ENCODE assay signal across 8 mouse cellular contexts in the genomic region with DNA sequence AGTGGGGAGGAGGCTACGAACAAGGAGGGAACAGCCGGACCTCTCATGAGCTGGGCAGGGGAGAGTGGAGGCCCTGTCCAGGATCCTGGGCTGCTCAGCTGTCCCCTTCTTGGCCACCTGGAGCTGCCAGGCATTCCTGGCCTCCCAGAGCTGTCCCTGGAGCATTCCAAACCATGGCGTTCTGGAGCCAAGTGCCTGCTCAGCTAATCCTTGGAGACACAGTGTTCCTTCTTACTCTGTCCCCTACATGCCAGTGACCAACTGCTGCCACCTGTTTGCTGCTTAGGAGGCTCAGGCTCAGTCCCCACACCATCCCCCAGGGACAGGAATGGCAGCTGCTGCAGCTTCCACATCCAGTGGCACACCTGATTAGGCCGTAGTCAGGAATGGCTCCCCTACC. TPM values are rescaled to one million over a fixed set of nuclear protein-coding genes. Genes with fewer than 3 reads are reported as not detected.
DNase-seq lines count a peak whose midpoint lies in the region; TF ChIP-seq lines count a peak whose summit lies in the region.

No protein-coding gene starts in this region.

- no peaks in the 10 kb centered on the region for H3K4me1 ChIP-seq in kidney, adult 2 months (ENCODE audit: control insufficient read depth, insufficient read depth, low read length)
- peaks cover 18% of the 10 kb centered on the region for H3K4me1 ChIP-seq in bone marrow macrophage, adult 2 months (ENCODE audit: control insufficient read depth, insufficient read depth, low read length)
- H3K4me1 ChIP-seq in limb, embryonic 10.5 days, result peaks cover 48% of the 10 kb centered on the region

- no peak for TF ChIP-seq POLR2A in kidney, adult 2 months (IDR thresholded peaks at IDR 0.05; ENCODE audit: low read depth, low read length)
- no peak for TF ChIP-seq POLR2A in bone marrow macrophage, adult 2 months (IDR thresholded peaks at IDR 0.05; ENCODE audit: borderline replicate concordance, low read depth, low read length)

- TF ChIP-seq CTCF in kidney, adult 2 months (conservative IDR thresholded peaks at IDR 0.05; ENCODE audit: insufficient read depth, insufficient read length, low read depth, low read length), result no peak
- TF ChIP-seq CTCF in bone marrow macrophage, adult 2 months (IDR thresholded peaks at IDR 0.05; ENCODE audit: low read depth, low read length), result no peak

- no peak overlapping the region for H3K4me3 ChIP-seq in kidney, adult 2 months (ENCODE audit: insufficient read depth, low read depth, low read length)
- H3K4me3 ChIP-seq in bone marrow macrophage, adult 2 months (ENCODE audit: insufficient read depth, low read length), result peak overlapping the region; percentile 61
- H3K4me3 ChIP-seq in limb, embryonic 10.5 days, result no peak overlapping the region

- H3K27ac ChIP-seq in kidney, adult 2 months (ENCODE audit: insufficient read depth, low read depth, low read length), result no peak overlapping the region
- H3K27ac ChIP-seq in bone marrow macrophage, adult 2 months (ENCODE audit: insufficient read depth, low read depth, low read length), result peak overlapping the region; percentile 68
- peak overlapping the region; percentile 62 for H3K27ac ChIP-seq in limb, embryonic 10.5 days

- WGBS in kidney, adult 2 months, result 71% methylated on average over 4 of the region's 4 CpGs
- 36% methylated on average over 4 of the region's 4 CpGs for WGBS in limb, embryonic 10.5 days

- no peaks in the 10 kb centered on the region for H3K36me3 ChIP-seq in kidney, adult 2 months (ENCODE audit: control insufficient read depth, insufficient read depth, low read length)
- no peaks in the 10 kb centered on the region for H3K36me3 ChIP-seq in limb, embryonic 10.5 days

- H3K9me3 ChIP-seq in limb, embryonic 10.5 days (replicated peaks), result no peaks in the 10 kb centered on the region

- no peaks in the 10 kb centered on the region for H3K27me3 ChIP-seq in kidney, adult 2 months (replicated peaks; ENCODE audit: control insufficient read depth, insufficient read depth, low read length)
- H3K27me3 ChIP-seq in limb, embryonic 10.5 days (ENCODE audit: low read depth, poor library complexity, severe bottlenecking), result 0 out of 2 replicates have a peak, but pooled peaks cover under 1% of the 10 kb centered on the region

- peak; percentile 10 for DNase-seq in kidney, adult 18-20 months
- no peak for DNase-seq in kidney, adult 2 months
- peak; percentile 89 for DNase-seq in gastrocnemius, adult 18-20 months (ENCODE audit: low spot score)
- no peak for DNase-seq in limb, embryonic 10.5 days (ENCODE audit: low spot score)
- no peak for DNase-seq in embryo, embryonic 10 days (ENCODE audit: low spot score)
- DNase-seq in adrenal gland, adult 2 months, result no peak
- DNase-seq in layer of hippocampus, postnatal 14 days (ENCODE audit: low spot score in 2 of 2), result no peak

RNA-seq across cellular contexts. Expression of a gene that starts 2.7 kb away (rescaled TPM):
- polyA plus RNA-seq in kidney, adult 2 months (2012; rRNA removed), result 0.12 and 0.89 TPM in 2 replicates
- not detected in 2 replicates for polyA plus RNA-seq in bone marrow macrophage, adult 2 months (2012; ENCODE audit: insufficient read depth, insufficient read length, missing spikeins)
- 100 to 1,000 TPM; 192 to 275 TPM for total RNA-seq in gastrocnemius, adult 18-20 months (2021)
- polyA plus RNA-seq in limb, embryonic 10.5 days (2016; fragmentation: Nextera tagmentation; extraction: Ambion mirVana), result 0.56 and 0.98 TPM in 2 replicates
- under 1 TPM in 1 of 2 experiments, not detected in 1; 0.38 TPM for total RNA-seq in adrenal gland, adult 2 months (2021)
- polyA plus RNA-seq in adrenal gland, adult 2 months (2012; rRNA removed), result 0.25 and 0.59 TPM in 2 replicates
- total RNA-seq in layer of hippocampus, postnatal 14 days (2021), result under 1 TPM in 1 of 2 experiments, not detected in 1; 0.18 TPM

RNA-seq across cellular contexts. Expression of a gene that starts 14.0 kb away (rescaled TPM):
- 0.56 TPM in 2 replicates for polyA plus RNA-seq in kidney, adult 2 months (2012; rRNA removed)
- polyA plus RNA-seq in bone marrow macrophage, adult 2 months (2012; ENCODE audit: insufficient read depth, insufficient read length, missing spikeins), result not detected in 2 replicates
- 1 to 10 TPM; 1.1 to 2.0 TPM for total RNA-seq in gastrocnemius, adult 18-20 months (2021)
- 0.80 TPM in 1 of 2 replicates, not detected in the other for polyA plus RNA-seq in limb, embryonic 10.5 days (2016; fragmentation: Nextera tagmentation; extraction: Ambion mirVana)
- total RNA-seq in adrenal gland, adult 2 months (2021), result 1 to 10 TPM; 1.1 to 1.6 TPM
- 0.20 and 0.57 TPM in 2 replicates for polyA plus RNA-seq in adrenal gland, adult 2 months (2012; rRNA removed)
- total RNA-seq in layer of hippocampus, postnatal 14 days (2021), result 1 to 10 TPM; 8.0 to 8.5 TPM

RNA-seq across cellular contexts. Expression of a gene that starts 39.3 kb away (rescaled TPM):
- polyA plus RNA-seq in kidney, adult 2 months (2012; rRNA removed), result 13.5 and 16.6 TPM in 2 replicates
- polyA plus RNA-seq in bone marrow macrophage, adult 2 months (2012; ENCODE audit: insufficient read depth, insufficient read length, missing spikeins), result not detected in 2 replicates
- under 1 TPM; 0.25 to 0.66 TPM for total RNA-seq in gastrocnemius, adult 18-20 months (2021)
- polyA plus RNA-seq in limb, embryonic 10.5 days (2016; fragmentation: Nextera tagmentation; extraction: Ambion mirVana), result 0.06 and 0.69 TPM in 2 replicates
- 100 to 1,000 TPM; 110 to 198 TPM for total RNA-seq in adrenal gland, adult 2 months (2021)
- 180 and 209 TPM in 2 replicates for polyA plus RNA-seq in adrenal gland, adult 2 months (2012; rRNA removed)
- total RNA-seq in layer of hippocampus, postnatal 14 days (2021), result 100 to 1,000 TPM; 213 to 218 TPM

Comparison
In these comparisons a context has a peak if more than half of its experiments do, and no peak if none do; other contexts are left out.
1. DNase-seq: peak in kidney, adult 18-20 months (single experiment) and gastrocnemius, adult 18-20 months (single experiment); none in kidney, adult 2 months (single experiment), limb, embryonic 10.5 days (single experiment), embryo, embryonic 10 days (single experiment), adrenal gland, adult 2 months (single experiment) and layer of hippocampus, postnatal 14 days (0 of 2).
2. RNA of a gene that starts 39.3 kb away (polyA plus RNA-seq): 180 to 209 TPM in adrenal gland, adult 2 months; 13.5 to 16.6 TPM in kidney, adult 2 months, 0.06 to 0.69 TPM in limb, embryonic 10.5 days and not detected in bone marrow macrophage, adult 2 months; every median in the first group is over 10 times any median in the second.